Mouse (Mus musculus): ENCODE results near the gene Aif1. TPM values are rescaled to one million over a fixed set of nuclear protein-coding genes. Genes with fewer than 3 reads are reported as not detected.

The Aif1 gene
- total and polyA plus RNA-seq, 3 experiments: 0.17 to 3.1 (median 2.1) TPM

GRCm38 (mm10) chr17:35166352-35167035 is 9.4 kb downstream of the Aif1 start:
- Histone ChIP-seq H3K4me1 (ENCODE audit: insufficient read depth, low read depth, low read length) (peaks cover 43% of the 10 kb centered on the region), H3K4me3 (ENCODE audit: low read depth, low read length) (no peak overlapping the region), H3K9me3 (replicated peaks) (no peaks in the 10 kb centered on the region), H3K27me3 (ENCODE audit: insufficient read depth, low read length) (peaks cover 4% of the 10 kb centered on the region; the same call in 1 of the 2 replicates), H3K36me3 (replicated peaks) (peaks cover 21% of the 10 kb centered on the region)
- TF ChIP-seq GATA2 (IDR thresholded peaks at IDR 0.05; ENCODE audit: borderline replicate concordance, low read depth, low read length): no peak
- TF ChIP-seq TAL1 (conservative IDR thresholded peaks at IDR 0.05; ENCODE audit: low read depth, low read length): no peak
- peak; percentile 36; the same call in 1 of the 2 replicates for TF ChIP-seq CTCF (IDR thresholded peaks at IDR 0.05; ENCODE audit: low read depth, low read length)
- DNase-seq (ENCODE audit: low spot score) (no peak), ATAC-seq (ENCODE audit: extremely low read depth, insufficient number of reproducible peaks, low FRiP score, poor library complexity, severe bottlenecking) (no peak)

GRCm38 (mm10) chr17:35165451-35166155 is 10.3 kb downstream of the Aif1 start:
- TF ChIP-seq POLR2AphosphoS5 (IDR thresholded peaks at IDR 0.05; ENCODE audit: insufficient replicate concordance, low read depth, low read length): no peak
- TF ChIP-seq CTCF (IDR thresholded peaks at IDR 0.05; ENCODE audit: low read depth, low read length): no peak
- TF ChIP-seq GATA2 (IDR thresholded peaks at IDR 0.05; ENCODE audit: borderline replicate concordance, low read depth, low read length): no peak
- no peak for TF ChIP-seq TAL1 (conservative IDR thresholded peaks at IDR 0.05; ENCODE audit: low read depth, low read length)
- TF ChIP-seq GATA1 (IDR thresholded peaks at IDR 0.05; ENCODE audit: borderline replicate concordance, low read length): no peak
- ATAC-seq (ENCODE audit: extremely low read depth, insufficient number of reproducible peaks, low FRiP score, poor library complexity, severe bottlenecking) (no peak; the same call in 1 of the 2 replicates), DNase-seq (ENCODE audit: low spot score) (peak; percentile 78)
- Histone ChIP-seq H3K36me3 (replicated peaks) (peaks cover 30% of the 10 kb centered on the region), H3K4me3 (ENCODE audit: low read depth, low read length) (peak overlapping the region; percentile 91), H3K9me3 (replicated peaks) (no peaks in the 10 kb centered on the region), H3K4me1 (ENCODE audit: insufficient read depth, low read depth, low read length) (peaks cover 52% of the 10 kb centered on the region), H3K27me3 (ENCODE audit: insufficient read depth, low read length) (0 out of 2 replicates have a peak, but pooled peaks cover under 1% of the 10 kb centered on the region)

GRCm38 (mm10) chr17:35164568-35165450 is 11.1 kb downstream of the Aif1 start, which contains the start of gene Prrc2a:
Gene Prrc2a (minus strand): TSS chr17:35164897.
- H3K27me3 ChIP-seq (ENCODE audit: insufficient read depth, low read length): no peaks in the 10 kb centered on the region
- peak; percentile 97 for ATAC-seq (ENCODE audit: extremely low read depth, insufficient number of reproducible peaks, low FRiP score, poor library complexity, severe bottlenecking)
- H3K36me3 ChIP-seq (replicated peaks): peaks cover 38% of the 10 kb centered on the region
- H3K4me1 ChIP-seq (ENCODE audit: insufficient read depth, low read depth, low read length): peaks cover 54% of the 10 kb centered on the region
- peak within 1 kb of the TSS; percentile 91 for H3K4me3 ChIP-seq (ENCODE audit: low read depth, low read length)
- no peak for TF ChIP-seq GATA2 (IDR thresholded peaks at IDR 0.05; ENCODE audit: borderline replicate concordance, low read depth, low read length)
- no peaks in the 10 kb centered on the region for H3K9me3 ChIP-seq (replicated peaks)
- peak; percentile 95 for DNase-seq (ENCODE audit: low spot score)

GRCm38 (mm10) chr17:35164218-35164567 is 11.7 kb downstream of the Aif1 start:
- Histone ChIP-seq H3K36me3 (replicated peaks) (peaks cover 44% of the 10 kb centered on the region), H3K27me3 (ENCODE audit: insufficient read depth, low read length) (no peaks in the 10 kb centered on the region), H3K9me3 (replicated peaks) (no peaks in the 10 kb centered on the region), H3K4me3 (ENCODE audit: low read depth, low read length) (peak overlapping the region; percentile 91), H3K4me1 (ENCODE audit: insufficient read depth, low read depth, low read length) (peaks cover 57% of the 10 kb centered on the region)
- TF ChIP-seq CTCF (IDR thresholded peaks at IDR 0.05; ENCODE audit: low read depth, low read length): no peak
- TF ChIP-seq GATA2 (IDR thresholded peaks at IDR 0.05; ENCODE audit: borderline replicate concordance, low read depth, low read length): no peak
- TF ChIP-seq POLR2AphosphoS5 (IDR thresholded peaks at IDR 0.05; ENCODE audit: insufficient replicate concordance, low read depth, low read length): no peak
- no peak for TF ChIP-seq GATA1 (IDR thresholded peaks at IDR 0.05; ENCODE audit: borderline replicate concordance, low read length)
- TF ChIP-seq TAL1 (conservative IDR thresholded peaks at IDR 0.05; ENCODE audit: low read depth, low read length): no peak
- DNase-seq (ENCODE audit: low spot score) (no peak), ATAC-seq (ENCODE audit: extremely low read depth, insufficient number of reproducible peaks, low FRiP score, poor library complexity, severe bottlenecking) (no peak)

GRCm38 (mm10) chr17:35163326-35164081 is 12.4 kb downstream of the Aif1 start:
- peaks cover 60% of the 10 kb centered on the region for H3K4me1 ChIP-seq (ENCODE audit: insufficient read depth, low read depth, low read length)
- no peaks in the 10 kb centered on the region for H3K27me3 ChIP-seq (ENCODE audit: insufficient read depth, low read length)
- H3K36me3 ChIP-seq (replicated peaks): peaks cover 51% of the 10 kb centered on the region
- no peak for ATAC-seq (ENCODE audit: extremely low read depth, insufficient number of reproducible peaks, low FRiP score, poor library complexity, severe bottlenecking)
- H3K4me3 ChIP-seq (ENCODE audit: low read depth, low read length): peak overlapping the region; percentile 91
- no peaks in the 10 kb centered on the region for H3K9me3 ChIP-seq (replicated peaks)
- no peak for DNase-seq (ENCODE audit: low spot score)
- no peak for TF ChIP-seq TAL1 (conservative IDR thresholded peaks at IDR 0.05; ENCODE audit: low read depth, low read length)

- ATAC-seq (ENCODE audit: extremely low read depth, insufficient number of reproducible peaks, low FRiP score, poor library complexity, severe bottlenecking) (no peak), DNase-seq (ENCODE audit: low spot score) (no peak)
- TF ChIP-seq TAL1 (conservative IDR thresholded peaks at IDR 0.05; ENCODE audit: low read depth, low read length): no peak
- H3K4me1 ChIP-seq (ENCODE audit: insufficient read depth, low read depth, low read length): peaks cover 61% of the 10 kb centered on the region
- H3K9me3 ChIP-seq (replicated peaks): no peaks in the 10 kb centered on the region
- peak overlapping the region; percentile 91 for H3K4me3 ChIP-seq (ENCODE audit: low read depth, low read length)
- H3K36me3 ChIP-seq (replicated peaks): peaks cover 59% of the 10 kb centered on the region
- H3K27me3 ChIP-seq (ENCODE audit: insufficient read depth, low read length): no peaks in the 10 kb centered on the region
Observed at GRCm38 (mm10) chr17:35162730-35163129, 13.1 kb downstream of the Aif1 start.

Data from G1E (cell line).